Mouse (Mus musculus) ES-Bruce4 (cell line): ENCODE results near the gene Fryl. TPM values are rescaled to one million over a fixed set of nuclear protein-coding genes. Genes with fewer than 3 reads are reported as not detected.

Experiments used
- H3K27ac ChIP-seq: 2 replicates; pipeline ENCODE4 v1.5.1; 2012; ENCODE audit warnings: low read length, inconsistent platforms; ENCODE audit not compliant: insufficient read depth
- H3K27me3 ChIP-seq: 2 replicates; pipeline ENCODE4 v1.6.1; 2012; ENCODE audit warnings: mild to moderate bottlenecking, low read length, inconsistent platforms; ENCODE audit not compliant: control insufficient read depth, poor library complexity, insufficient read depth, severe bottlenecking
- H3K36me3 ChIP-seq: 2 replicates; pipeline ENCODE4 v1.6.1; 2012; ENCODE audit warnings: inconsistent platforms, mild to moderate bottlenecking, low read length, moderate library complexity; ENCODE audit not compliant: control insufficient read depth, poor library complexity, insufficient read depth, severe bottlenecking
- H3K4me1 ChIP-seq: one replicate; pipeline ENCODE4 v1.8.1; 2011; ENCODE audit warnings: low read length; ENCODE audit not compliant: control insufficient read depth, insufficient read depth
- H3K4me3 ChIP-seq: 2 replicates; pipeline ENCODE4 v1.5.1; 2011; ENCODE audit warnings: low read depth, mild to moderate bottlenecking, low read length
- H3K9ac ChIP-seq: 2 replicates; pipeline ENCODE4 v1.6.1; 2012; ENCODE audit warnings: low read depth, mild to moderate bottlenecking, inconsistent platforms; ENCODE audit not compliant: poor library complexity, severe bottlenecking
- H3K9me3 ChIP-seq: replicated peaks from 2 replicates; pipeline ENCODE4 v1.6.1; 2012; ENCODE audit warnings: mild to moderate bottlenecking, low read length, inconsistent platforms; ENCODE audit not compliant: control insufficient read depth, poor library complexity, insufficient read depth, severe bottlenecking
- CTCF ChIP-seq: IDR thresholded peaks from one replicate; pipeline ENCODE4 v1.8.1; 2011; ENCODE audit warnings: low read depth, low read length
- EP300 ChIP-seq: IDR thresholded peaks from 2 replicates; pipeline ENCODE4 v1.6.1; 2011; ENCODE audit warnings: low read depth, low read length; ENCODE audit not compliant: insufficient read depth
- POLR2A ChIP-seq: IDR thresholded peaks from one replicate; pipeline ENCODE4 v1.8.1; 2011; ENCODE audit warnings: low read length; ENCODE audit not compliant: insufficient read depth
- polyA plus RNA-seq: library from polyadenylated mRNA; stranded (reverse); fragments of >200 nt; gene quantifications from 2 replicates; pipeline ENCODE4 v1.2.4, GENCODE M21; 2011; ENCODE audit warnings: low read depth; ENCODE audit not compliant: missing spikeins, insufficient read depth, insufficient read length

The Fryl gene
- polyA plus RNA-seq, 1 experiment, result 94.8 TPM

GRCm38 (mm10) chr5:73133833-73134185 is 122.6 kb downstream of the Fryl start:
- Histone ChIP-seq H3K9ac (no peak overlapping the region), H3K27me3 (no peaks in the 10 kb centered on the region), H3K36me3 (peaks cover 3% of the 10 kb centered on the region; the same call in 1 of the 2 replicates), H3K4me3 (no peak overlapping the region), H3K27ac (no peak overlapping the region), H3K9me3 (no peaks in the 10 kb centered on the region), H3K4me1 (no peaks in the 10 kb centered on the region)
- TF ChIP-seq EP300 (no peak), POLR2A (no peak), CTCF (no peak)

DNA sequence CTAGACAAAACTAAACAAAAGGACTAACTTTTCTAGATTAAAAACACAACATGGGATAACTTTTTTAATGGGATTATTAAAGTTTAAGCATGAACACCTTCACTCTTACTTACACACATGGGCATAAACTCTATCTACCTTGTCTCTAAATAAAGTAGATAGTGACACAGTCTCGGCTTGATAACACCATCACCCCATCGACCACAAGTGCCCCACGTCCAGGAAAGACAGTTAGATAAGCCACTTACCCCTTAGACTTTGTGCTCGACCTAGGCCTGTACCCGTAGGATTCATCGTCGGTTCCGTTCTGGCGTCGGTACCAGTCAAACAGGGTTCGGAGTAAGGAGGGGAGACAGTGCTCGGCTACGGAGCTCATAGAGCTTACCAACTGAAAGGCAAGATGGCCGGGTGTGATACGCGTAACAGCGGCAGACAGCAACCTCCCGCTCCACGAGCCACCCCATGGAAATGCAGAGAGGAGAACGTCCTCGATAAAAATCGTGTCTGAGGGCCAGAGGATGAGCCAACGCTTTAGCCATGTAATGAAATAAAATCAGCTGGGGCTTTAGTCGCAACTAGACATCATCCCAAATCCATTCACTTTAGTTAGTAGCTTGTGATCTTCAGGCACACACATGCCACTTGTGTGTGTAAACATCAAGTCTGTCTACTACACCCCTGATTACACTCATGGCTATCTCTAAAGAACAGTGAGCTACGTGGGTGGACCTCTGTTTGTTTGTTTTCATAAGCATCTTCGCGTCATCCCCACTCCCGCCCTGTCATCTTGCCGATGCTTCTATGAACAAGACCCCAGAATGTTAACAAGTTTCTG is 123.2 kb downstream of the Fryl start:
- no peak overlapping the region for H3K9ac ChIP-seq
- H3K36me3 ChIP-seq, result peaks cover 3% of the 10 kb centered on the region; the same call in 1 of the 2 replicates
- H3K4me1 ChIP-seq, result no peaks in the 10 kb centered on the region
- TF ChIP-seq EP300, result no peak
- TF ChIP-seq POLR2A, result no peak
- TF ChIP-seq CTCF, result no peak
- no peaks in the 10 kb centered on the region for H3K9me3 ChIP-seq
- no peak overlapping the region for H3K27ac ChIP-seq
- H3K27me3 ChIP-seq, result no peaks in the 10 kb centered on the region
- no peak overlapping the region for H3K4me3 ChIP-seq

GRCm38 (mm10) chr5:73130984-73131383 is 125.4 kb downstream of the Fryl start:
- no peaks in the 10 kb centered on the region for H3K4me1 ChIP-seq
- no peak overlapping the region for H3K27ac ChIP-seq
- H3K4me3 ChIP-seq, result no peak overlapping the region
- H3K36me3 ChIP-seq, result peaks cover 5% of the 10 kb centered on the region; the same call in 1 of the 2 replicates
- H3K9ac ChIP-seq, result no peak overlapping the region
- no peaks in the 10 kb centered on the region for H3K27me3 ChIP-seq
- no peaks in the 10 kb centered on the region for H3K9me3 ChIP-seq
- no peak for TF ChIP-seq POLR2A
- TF ChIP-seq EP300, result no peak
- TF ChIP-seq CTCF, result no peak

- Histone ChIP-seq H3K27me3 (no peaks in the 10 kb centered on the region), H3K36me3 (peaks cover 5% of the 10 kb centered on the region), H3K9ac (no peak overlapping the region), H3K4me3 (no peak overlapping the region), H3K27ac (no peak overlapping the region), H3K9me3 (no peaks in the 10 kb centered on the region), H3K4me1 (no peaks in the 10 kb centered on the region)
- TF ChIP-seq POLR2A, result no peak
- no peak for TF ChIP-seq CTCF
- TF ChIP-seq EP300, result no peak
Measured at GRCm38 (mm10) chr5:73129871-73130270, 126.5 kb downstream of the Fryl start.

GRCm38 (mm10) chr5:73119969-73120725 is 136.3 kb downstream of the Fryl start:
- no peak for TF ChIP-seq EP300
- TF ChIP-seq POLR2A, result no peak
- Histone ChIP-seq H3K27ac (no peak overlapping the region), H3K4me3 (no peak overlapping the region), H3K27me3 (no peaks in the 10 kb centered on the region), H3K9ac (no peak overlapping the region), H3K4me1 (no peaks in the 10 kb centered on the region), H3K36me3 (peaks cover 9% of the 10 kb centered on the region), H3K9me3 (no peaks in the 10 kb centered on the region)

DNA sequence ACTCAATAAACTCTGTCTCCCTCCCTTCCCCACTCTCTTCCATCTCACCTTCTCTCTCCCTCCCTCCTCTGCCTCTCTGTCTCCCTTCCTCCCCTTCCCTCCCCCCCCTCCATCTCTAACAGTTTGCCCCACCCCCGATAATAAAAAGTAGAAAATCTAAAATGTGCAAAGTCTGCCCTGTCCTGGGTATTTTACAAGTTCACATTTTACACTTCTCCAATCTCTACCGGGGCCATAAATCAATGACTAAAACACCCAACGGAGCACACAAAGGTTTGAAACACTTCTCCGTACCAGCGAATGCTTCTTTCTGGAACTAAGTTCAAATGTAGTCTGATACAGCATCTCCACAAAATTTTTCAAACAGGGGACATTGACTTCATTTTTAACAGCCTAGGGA is 136.9 kb downstream of the Fryl start:
- H3K27me3 ChIP-seq, result no peaks in the 10 kb centered on the region
- H3K9ac ChIP-seq, result no peak overlapping the region
- H3K4me3 ChIP-seq, result no peak overlapping the region
- H3K36me3 ChIP-seq, result peaks cover 9% of the 10 kb centered on the region
- no peaks in the 10 kb centered on the region for H3K9me3 ChIP-seq
- TF ChIP-seq EP300 (no peak), CTCF (no peak), POLR2A (no peak)
- H3K4me1 ChIP-seq, result no peaks in the 10 kb centered on the region
- no peak overlapping the region for H3K27ac ChIP-seq
